Mouse (Mus musculus) ES-Bruce4 (cell line): ENCODE measurements around the gene Cttnbp2nl. TPM values are rescaled to one million over a fixed set of nuclear protein-coding genes. Genes with fewer than 3 reads are reported as not detected.

Experiments
- H3K27ac ChIP-seq: 2 replicates; pipeline ENCODE4 v1.5.1; 2012; ENCODE audit warnings: low read length, inconsistent platforms; ENCODE audit not compliant: insufficient read depth
- H3K27me3 ChIP-seq: 2 replicates; pipeline ENCODE4 v1.6.1; 2012; ENCODE audit warnings: mild to moderate bottlenecking, low read length, inconsistent platforms; ENCODE audit not compliant: control insufficient read depth, poor library complexity, insufficient read depth, severe bottlenecking
- H3K36me3 ChIP-seq: 2 replicates; pipeline ENCODE4 v1.6.1; 2012; ENCODE audit warnings: inconsistent platforms, mild to moderate bottlenecking, low read length, moderate library complexity; ENCODE audit not compliant: control insufficient read depth, poor library complexity, insufficient read depth, severe bottlenecking
- H3K4me1 ChIP-seq: one replicate; pipeline ENCODE4 v1.8.1; 2011; ENCODE audit warnings: low read length; ENCODE audit not compliant: control insufficient read depth, insufficient read depth
- H3K4me3 ChIP-seq: 2 replicates; pipeline ENCODE4 v1.5.1; 2011; ENCODE audit warnings: low read depth, mild to moderate bottlenecking, low read length
- H3K9ac ChIP-seq: 2 replicates; pipeline ENCODE4 v1.6.1; 2012; ENCODE audit warnings: low read depth, mild to moderate bottlenecking, inconsistent platforms; ENCODE audit not compliant: poor library complexity, severe bottlenecking
- H3K9me3 ChIP-seq: replicated peaks from 2 replicates; pipeline ENCODE4 v1.6.1; 2012; ENCODE audit warnings: mild to moderate bottlenecking, low read length, inconsistent platforms; ENCODE audit not compliant: control insufficient read depth, poor library complexity, insufficient read depth, severe bottlenecking
- CTCF ChIP-seq: IDR thresholded peaks from one replicate; pipeline ENCODE4 v1.8.1; 2011; ENCODE audit warnings: low read depth, low read length
- EP300 ChIP-seq: IDR thresholded peaks from 2 replicates; pipeline ENCODE4 v1.6.1; 2011; ENCODE audit warnings: low read depth, low read length; ENCODE audit not compliant: insufficient read depth
- POLR2A ChIP-seq: IDR thresholded peaks from one replicate; pipeline ENCODE4 v1.8.1; 2011; ENCODE audit warnings: low read length; ENCODE audit not compliant: insufficient read depth
- polyA plus RNA-seq: library from polyadenylated mRNA; stranded (reverse); fragments of >200 nt; gene quantifications from 2 replicates; pipeline ENCODE4 v1.2.4, GENCODE M21; 2011; ENCODE audit warnings: low read depth; ENCODE audit not compliant: missing spikeins, insufficient read depth, insufficient read length

The Cttnbp2nl gene
- polyA plus RNA-seq, 1 experiment = 46.2 TPM

- H3K9me3 ChIP-seq = no peaks in the 10 kb centered on the region
- TF ChIP-seq EP300 (no peak), POLR2A (no peak)
- H3K4me3 ChIP-seq = no peak overlapping the region
Measured at GRCm38 (mm10) chr3:104954137-104954536, 98.8 kb downstream of the Cttnbp2nl start.

GRCm38 (mm10) chr3:104952891-104953670, 99.9 kb downstream of the Cttnbp2nl start:
- Histone ChIP-seq H3K9me3 (no peaks in the 10 kb centered on the region), H3K9ac (no peak overlapping the region), H3K27me3 (no peaks in the 10 kb centered on the region), H3K27ac (no peak overlapping the region), H3K36me3 (no peaks in the 10 kb centered on the region), H3K4me1 (no peaks in the 10 kb centered on the region), H3K4me3 (no peak overlapping the region)
- TF ChIP-seq POLR2A (no peak), CTCF (no peak), EP300 (no peak)

More at GRCm38 (mm10) chr3:104954137-104954536, 98.8 kb downstream of the Cttnbp2nl start:
- Histone ChIP-seq H3K4me1 (no peaks in the 10 kb centered on the region), H3K27ac (no peak overlapping the region), H3K9ac (no peak overlapping the region), H3K36me3 (no peaks in the 10 kb centered on the region), H3K27me3 (no peaks in the 10 kb centered on the region)

Other genes with a start within 250 kb of the Cttnbp2nl start
- 79.9 and 90.4 TPM in 2 replicates for gene Mov10, start 234.6 kb downstream of the Cttnbp2nl start, polyA plus RNA-seq
- gene St7l, start 189.1 kb downstream of the Cttnbp2nl start, polyA plus RNA-seq = 29.4 and 30.0 TPM in 2 replicates
- 215 and 253 TPM in 2 replicates for gene Capza1, start 188.6 kb downstream of the Cttnbp2nl start, polyA plus RNA-seq
- 1.8 and 2.0 TPM in 2 replicates for gene Wnt2b, start 91.2 kb downstream of the Cttnbp2nl start, polyA plus RNA-seq
- gene 4930564D02Rik, start 13.7 kb upstream of the Cttnbp2nl start, polyA plus RNA-seq = not detected in 2 replicates